Mouse (Mus musculus) left cerebral cortex, adult 9 months (tissue): ENCODE data around the gene Nup107.
A peak's percentile ranks its signal among the peaks of the same experiment; 100 is the strongest.

Experiments used
- DNase-seq, 2 experiments: peaks; one replicate each; pipeline ENCODE4 v3.0.0; 2022; ENCODE audit warnings: low spot score in 2 of 2

Nup107 gene

DNA sequence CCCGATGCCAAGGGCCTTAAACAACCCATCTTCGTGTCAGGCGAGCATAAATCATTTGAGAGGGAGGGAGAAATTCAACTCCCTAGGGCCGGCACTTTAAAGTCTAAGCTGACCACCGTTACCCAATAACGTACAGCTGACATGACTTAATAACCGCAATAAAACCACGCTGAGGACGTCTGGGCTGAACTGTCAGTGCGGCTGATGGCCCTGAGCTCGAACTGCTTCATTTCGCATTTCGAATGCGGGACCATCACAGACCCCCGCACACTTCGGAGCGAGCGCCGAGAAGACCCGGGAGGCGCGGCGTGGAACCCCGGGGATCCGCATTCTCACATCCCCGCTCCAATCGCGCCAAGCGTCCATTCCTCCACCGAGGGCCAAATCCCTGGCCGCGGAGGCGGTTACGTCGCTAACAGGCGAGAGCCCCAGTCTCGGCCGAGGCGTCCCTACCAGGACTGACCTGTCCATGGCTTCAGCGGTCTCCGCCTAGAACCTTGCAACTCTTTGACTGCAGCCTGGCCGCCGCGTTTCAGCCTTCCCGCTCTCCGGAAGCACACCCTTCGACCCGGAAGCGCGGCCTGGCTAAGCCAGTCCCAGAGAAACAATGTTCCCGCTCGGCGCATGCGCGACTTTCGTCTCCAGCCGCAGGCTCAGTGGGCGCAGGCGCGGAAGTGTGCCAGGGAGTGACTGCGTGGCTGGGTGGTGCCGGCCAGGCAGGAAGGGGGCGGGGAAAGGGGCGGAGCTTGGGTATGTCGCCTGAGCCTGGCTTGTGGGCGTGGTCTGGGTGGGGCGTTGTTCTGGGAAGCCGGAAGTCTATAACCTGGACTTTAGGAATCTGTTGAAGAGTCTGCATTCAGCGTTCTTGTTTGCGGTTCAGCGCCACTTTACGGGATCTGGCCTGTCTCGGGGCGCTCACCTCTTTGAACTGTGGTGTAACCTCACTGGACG lies at the start of gene Nup107:
Gene Nup107 (minus strand): TSS at position 565 of the 951 bp plus-strand sequence.
- DNase-seq = peak; percentile 99 to 100

DNA sequence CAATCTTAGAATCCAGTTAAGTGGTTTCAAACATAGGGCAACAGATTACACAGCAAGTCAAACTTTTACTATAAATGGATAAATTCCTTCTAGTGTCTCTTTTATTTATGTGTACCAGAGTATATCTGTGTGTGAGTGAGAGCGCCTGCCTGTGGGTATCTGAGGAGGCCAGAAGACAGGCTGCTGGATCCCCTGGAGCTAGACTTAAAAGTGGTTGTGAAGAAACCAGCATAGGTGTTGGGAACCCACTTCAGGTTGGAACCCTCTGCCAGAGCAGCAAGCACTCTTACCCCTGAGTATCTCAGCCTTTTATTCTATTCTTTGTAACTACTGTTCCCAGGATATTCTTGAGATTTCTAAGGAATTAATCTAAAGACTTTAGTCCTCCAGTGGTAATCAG lies 49.3 kb upstream of the Nup107 start:
- no peak for DNase-seq

DNA sequence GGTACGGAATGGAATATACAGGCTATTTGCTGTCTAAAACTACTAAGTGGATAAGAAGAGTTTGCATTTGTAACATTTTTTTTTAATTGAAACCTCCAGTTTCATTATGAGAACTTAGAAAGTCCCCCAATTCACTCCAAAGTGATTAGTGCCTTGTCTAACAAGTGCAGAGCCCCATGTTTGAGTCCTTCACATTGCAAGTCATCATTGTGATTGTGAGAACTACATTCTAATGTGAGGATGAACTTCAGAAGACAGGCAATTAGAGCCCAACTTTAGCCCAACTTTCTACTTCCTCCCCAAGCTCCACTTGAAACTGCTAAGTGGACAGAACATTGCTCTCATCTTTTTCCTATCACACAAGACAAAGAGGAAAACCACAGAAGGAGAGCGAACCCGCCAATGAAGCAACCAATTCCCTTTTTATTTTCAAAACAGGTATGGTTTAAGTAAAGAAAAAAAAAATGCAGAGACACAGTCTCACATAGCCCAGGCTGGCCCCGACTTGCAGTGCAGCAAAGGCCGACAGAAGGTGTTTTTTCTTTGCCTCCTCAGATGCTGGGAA lies 48.0 kb upstream of the Nup107 start:
- DNase-seq = no peak

- no peak for DNase-seq
Measured at GRCm38 (mm10) chr10:117839737-117840136, 47.2 kb upstream of the Nup107 start.

GRCm38 (mm10) chr10:117838924-117839323 lies 46.4 kb upstream of the Nup107 start:
- no peak for DNase-seq

GRCm38 (mm10) chr10:117836354-117836753 lies 43.8 kb upstream of the Nup107 start:
- no peak for DNase-seq

DNA sequence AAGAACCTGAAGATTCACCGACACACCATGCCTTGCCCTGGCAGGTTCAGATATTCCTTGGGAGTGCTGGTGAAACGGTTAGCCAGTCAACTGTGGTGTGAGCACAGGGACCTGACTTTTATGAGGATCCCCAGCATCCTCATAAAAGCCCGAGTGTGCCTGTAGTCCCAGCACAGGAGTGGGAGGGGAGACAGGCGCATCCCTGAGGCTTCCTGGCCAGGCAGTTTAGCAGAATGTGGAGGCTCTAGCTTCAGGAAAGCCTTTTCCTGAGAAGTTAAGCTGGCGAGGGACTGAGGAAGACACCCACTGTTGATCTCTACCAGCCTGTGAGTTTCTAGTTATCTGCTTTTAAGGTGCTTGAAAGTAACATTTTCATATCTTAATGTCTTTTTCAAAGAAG lies 42.9 kb upstream of the Nup107 start:
- DNase-seq = no peak

- DNase-seq = no peak
Measured at GRCm38 (mm10) chr10:117830797-117831196, 38.3 kb upstream of the Nup107 start.

GRCm38 (mm10) chr10:117829472-117830155 lies 37.1 kb upstream of the Nup107 start:
- no peak for DNase-seq

DNA sequence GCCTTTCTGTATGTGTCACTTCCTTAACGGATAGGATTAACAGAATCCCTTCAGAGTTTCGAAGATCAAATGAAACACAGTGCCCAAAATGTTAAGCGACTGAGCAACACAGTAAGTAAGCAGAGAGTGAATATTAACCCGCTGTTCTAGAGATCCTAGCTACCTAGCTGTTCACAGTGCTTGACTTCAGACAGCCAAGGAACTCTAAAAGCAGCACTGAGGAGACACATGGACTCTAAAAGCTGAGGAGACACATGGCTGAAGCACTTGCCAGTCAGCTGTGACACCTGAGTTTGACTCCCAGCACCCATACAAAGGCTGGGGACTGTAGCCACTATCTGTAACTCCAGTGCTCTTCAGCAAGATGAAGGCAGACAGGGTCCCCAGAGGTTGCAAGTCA lies 36.5 kb upstream of the Nup107 start:
- DNase-seq = no peak

GRCm38 (mm10) chr10:117828536-117828935 lies 36.0 kb upstream of the Nup107 start:
- no peak for DNase-seq

DNA sequence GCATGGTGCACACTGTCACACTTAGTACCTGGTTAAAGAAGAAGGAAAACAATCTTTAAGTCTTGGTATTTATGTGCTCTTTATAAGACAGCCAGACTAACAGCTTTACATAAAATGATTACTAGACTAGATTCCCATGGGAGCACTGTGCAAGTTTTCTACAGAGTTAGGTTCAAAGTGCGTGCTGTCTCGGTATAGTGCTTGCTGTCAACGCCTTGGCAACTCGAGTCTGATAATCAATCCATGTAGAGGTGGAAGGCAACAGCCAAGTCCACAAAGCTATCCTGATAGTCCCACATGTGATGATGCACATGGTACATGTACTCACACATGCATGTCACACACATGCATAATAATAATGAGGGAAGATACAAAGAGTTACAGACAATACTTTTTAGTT lies 32.1 kb upstream of the Nup107 start:
- DNase-seq = no peak

GRCm38 (mm10) chr10:117824139-117824538 lies 31.6 kb upstream of the Nup107 start:
- no peak for DNase-seq

DNA sequence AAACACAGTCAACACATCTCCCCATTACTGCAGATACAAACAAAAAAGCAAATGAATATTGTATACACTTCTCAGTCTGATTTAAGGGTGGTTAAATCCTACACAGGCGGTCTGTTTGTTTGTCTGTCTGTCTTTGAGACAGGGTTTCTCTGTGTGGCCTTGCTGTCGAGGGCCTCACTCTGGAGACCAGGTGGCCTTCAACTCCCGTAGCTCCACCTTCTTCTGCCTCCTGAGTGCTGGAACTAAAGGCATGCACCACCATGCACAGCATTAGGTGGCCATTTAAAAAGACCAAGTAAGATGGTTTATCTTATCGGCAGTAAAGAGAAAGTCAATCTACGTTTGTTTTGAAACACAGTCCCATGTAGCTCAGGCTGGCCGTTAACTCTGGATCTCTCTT lies 30.8 kb upstream of the Nup107 start:
- no peak for DNase-seq

- no peak for DNase-seq
Measured at GRCm38 (mm10) chr10:117818600-117818999, 26.1 kb upstream of the Nup107 start.

DNA sequence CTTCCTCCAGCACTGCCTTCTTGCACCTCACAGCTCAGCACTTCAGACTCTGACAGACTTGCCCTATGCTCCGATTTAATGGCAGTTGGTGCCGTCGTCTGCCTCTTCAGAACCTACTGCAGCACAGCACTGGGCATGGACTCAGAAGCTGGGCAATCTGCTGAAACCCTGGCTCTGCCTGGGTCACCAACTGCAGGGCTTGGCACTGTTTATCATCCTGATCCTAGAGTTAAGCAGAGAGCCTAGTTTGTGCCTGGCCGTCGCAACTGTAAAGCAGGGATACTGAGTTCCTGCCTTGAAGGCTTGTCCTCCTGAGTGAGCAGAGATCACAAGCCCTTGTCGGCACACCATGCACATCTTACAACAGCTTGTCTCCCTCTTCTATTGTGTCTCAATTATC lies 24.2 kb upstream of the Nup107 start:
- DNase-seq = no peak

DNA sequence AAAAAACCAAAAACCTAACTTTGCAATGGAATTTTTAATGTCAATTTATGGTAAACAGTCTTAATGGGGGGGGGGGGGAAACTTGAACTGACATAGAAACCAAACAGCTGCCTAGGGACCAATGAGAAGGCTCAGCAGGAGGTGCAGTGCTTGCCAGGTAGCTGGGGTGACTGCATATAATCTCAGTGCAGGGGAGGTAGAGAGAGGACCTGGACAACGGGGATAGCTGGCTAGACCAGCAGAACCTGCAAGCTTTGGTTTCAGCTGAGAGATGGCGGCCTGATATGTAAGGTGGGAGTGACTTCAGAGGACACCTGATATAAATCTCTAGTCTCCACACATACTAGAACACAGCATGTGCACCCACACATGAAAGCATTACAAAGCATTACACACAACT lies 20.0 kb upstream of the Nup107 start:
- DNase-seq = no peak

GRCm38 (mm10) chr10:117811555-117811954 lies 19.1 kb upstream of the Nup107 start:
- DNase-seq = no peak

DNA sequence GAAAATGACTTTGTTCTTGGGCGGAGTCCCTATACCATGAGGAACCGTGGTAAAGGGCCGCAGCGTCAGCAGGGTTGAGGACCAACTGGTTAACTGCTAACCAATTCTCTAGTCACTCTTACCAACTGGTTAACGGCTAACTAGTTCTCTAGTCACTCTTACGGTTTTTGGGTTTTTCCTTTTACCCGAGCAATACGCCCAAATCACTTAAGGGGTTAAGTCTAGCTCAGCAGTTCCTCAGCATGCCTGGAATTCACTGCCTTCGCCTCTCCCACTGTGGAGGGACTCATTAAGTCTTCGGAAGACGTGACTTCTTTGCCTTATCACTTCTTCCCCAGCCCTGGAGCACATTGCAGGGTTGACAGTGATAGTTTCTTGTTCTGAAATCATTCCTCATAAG lies 18.0 kb upstream of the Nup107 start:
- no peak for DNase-seq

- no peak for DNase-seq
Measured at GRCm38 (mm10) chr10:117808068-117808467, 15.6 kb upstream of the Nup107 start.

GRCm38 (mm10) chr10:117805919-117806318 lies 13.4 kb upstream of the Nup107 start:
- no peak for DNase-seq
